Comparison of ENCODE assay signal across 26 mouse cellular contexts in the genomic region with DNA sequence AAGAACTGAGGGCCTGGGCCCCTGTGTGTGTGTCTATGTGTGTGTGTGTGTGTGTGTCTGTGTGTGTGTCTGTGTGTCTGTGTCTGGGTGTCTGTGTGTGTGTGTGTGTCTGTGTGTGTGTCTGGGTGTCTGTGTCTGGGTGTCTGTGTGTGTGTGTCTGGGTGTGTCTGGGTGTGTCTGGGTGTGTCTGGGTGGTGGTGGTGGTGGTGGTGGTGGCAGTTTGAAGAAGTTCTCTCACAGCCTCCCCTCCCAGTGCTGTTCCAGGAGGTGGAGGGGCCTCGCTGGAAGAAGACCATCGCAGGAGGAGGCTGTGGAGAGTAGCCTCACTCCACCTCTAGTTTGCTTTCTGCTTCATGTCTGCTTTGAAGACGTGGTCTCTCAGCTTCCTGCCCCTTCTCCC. TPM values are rescaled to one million over a fixed set of nuclear protein-coding genes. Genes with fewer than 3 reads are reported as not detected.
A peak's percentile ranks its signal among the peaks of the same experiment; 100 is the strongest.
DNase-seq lines count a peak whose midpoint lies in the region; ATAC-seq and TF ChIP-seq lines count a peak whose summit lies in the region.
"Had no signal": no experiment of that assay in that cellular context is flagged by ENCODE, and none has a peak within 500 bp of the region (broad histone marks: within the 10 kb centered on the region; RNA-seq: fewer than 3 reads in every experiment).

No protein-coding gene starts in this region.

- H3K36me3 ChIP-seq in liver, embryonic 14.5 days (replicated peaks; ENCODE audit: control insufficient read depth, insufficient read depth, low read depth) = no peaks in the 10 kb centered on the region
- H3K36me3 ChIP-seq in heart, embryonic 10.5 days = no peaks in the 10 kb centered on the region
- H3K36me3 ChIP-seq: embryonic facial prominence, embryonic 10.5 days; forebrain, embryonic 12.5 days; heart, embryonic 13.5 days; hindbrain, embryonic 12.5 days had no signal

- H3K4me1 ChIP-seq in liver, embryonic 14.5 days (replicated peaks; ENCODE audit: control insufficient read depth in 2 of 2, insufficient read depth in 2 of 2, low read length in 1 of 2) = peaks cover 14 to 19% of the 10 kb centered on the region in 2 experiments
- H3K4me1 ChIP-seq in heart, embryonic 10.5 days = peaks cover 8% of the 10 kb centered on the region
- H3K4me1 ChIP-seq: forebrain, embryonic 12.5 days had no signal

- H3K27ac ChIP-seq in liver, embryonic 14.5 days = no peak overlapping the region
- no peak overlapping the region for H3K27ac ChIP-seq in heart, embryonic 10.5 days
- H3K27ac ChIP-seq: embryonic facial prominence, embryonic 10.5 days; forebrain, embryonic 12.5 days; heart, embryonic 13.5 days; hindbrain, embryonic 12.5 days had no signal

- TF ChIP-seq CTCF in liver, embryonic 14.5 days (IDR thresholded peaks at IDR 0.05; ENCODE audit: low read depth) = no peak

- H3K4me3 ChIP-seq in liver, embryonic 14.5 days (ENCODE audit: insufficient read depth in 1 of 2, low read depth in 2 of 2, low read length in 2 of 2) = peak overlapping the region in 1 of 2 experiments; percentile 31; a peak in 2 of 4 replicates
- no peak overlapping the region for H3K4me3 ChIP-seq in heart, embryonic 10.5 days
- H3K4me3 ChIP-seq: embryonic facial prominence, embryonic 10.5 days; forebrain, embryonic 12.5 days; heart, embryonic 13.5 days; hindbrain, embryonic 12.5 days had no signal

- WGBS in liver, embryonic 14.5 days (ENCODE audit: insufficient replicate concordance) = 18% methylated on average over 3 of the region's 3 CpGs
- WGBS in heart, embryonic 10.5 days = 78% methylated on average over 3 of the region's 3 CpGs

- H3K9me3 ChIP-seq in liver, embryonic 14.5 days (ENCODE audit: control insufficient read depth, low read length) = no peaks in the 10 kb centered on the region
- no peaks in the 10 kb centered on the region for H3K9me3 ChIP-seq in heart, embryonic 10.5 days
- H3K9me3 ChIP-seq: embryonic facial prominence, embryonic 10.5 days; forebrain, embryonic 12.5 days; heart, embryonic 13.5 days; hindbrain, embryonic 12.5 days had no signal

- peak overlapping the region; percentile 2; the same call in 1 of the 2 replicates for H3K9ac ChIP-seq in liver, embryonic 14.5 days (replicated peaks)
- H3K9ac ChIP-seq: forebrain, embryonic 12.5 days; heart, embryonic 13.5 days; hindbrain, embryonic 12.5 days had no signal

- peak; percentile 48 for DNase-seq in heart, adult 11 months
- no peak for DNase-seq in heart, adult 18-20 months
- DNase-seq in liver = peak; percentile 55
- DNase-seq in liver, embryonic 14.5 days (ENCODE audit: low read depth in 3 of 3, low spot score in 3 of 3) = no peak
- DNase-seq in left cerebral cortex, postnatal 10 days (ENCODE audit: extremely low spot score in 1 of 2, low spot score in 2 of 2) = no peak
- no peak for DNase-seq in retina, embryonic 14.5 days (ENCODE audit: low spot score)
- no peak for DNase-seq in heart, embryonic 10.5 days (ENCODE audit: low spot score)
- DNase-seq: adrenal gland, postnatal 14 days; B cell, adult 2 months; cerebellum, adult 18-20 months; cerebellum, postnatal 10 days; gastrocnemius, postnatal 10 days; heart, postnatal 4 days had no signal

- intact Hi-C loops in left cerebral cortex, postnatal 10 days (cut with DNase I) = no loop called here

- peak overlapping the region; percentile 62 for H3K4me2 ChIP-seq in liver, embryonic 14.5 days (ENCODE audit: low read depth)
- H3K4me2 ChIP-seq: forebrain, embryonic 12.5 days; heart, embryonic 13.5 days; hindbrain, embryonic 12.5 days had no signal

- H3K27me3 ChIP-seq in liver, embryonic 14.5 days (ENCODE audit: control insufficient read depth, insufficient read depth, low read length) = no peaks in the 10 kb centered on the region
- no peaks in the 10 kb centered on the region for H3K27me3 ChIP-seq in heart, embryonic 10.5 days (ENCODE audit: insufficient read depth, poor library complexity, severe bottlenecking)
- H3K27me3 ChIP-seq: forebrain, embryonic 12.5 days; hindbrain, embryonic 12.5 days had no signal

- no peak for TF ChIP-seq EP300 in liver, embryonic 14.5 days (IDR thresholded peaks at IDR 0.05; ENCODE audit: low read depth)

- peak; percentile 86 for ATAC-seq in liver, embryonic 14.5 days (ENCODE audit: insufficient read depth)
- 0 out of 2 replicates have a peak, but pooled peaks have one; percentile 23 for ATAC-seq in megakaryocyte progenitor cell, adult 5-6 weeks (replicated peaks; ENCODE audit: poor library complexity)
- ATAC-seq: activated CD4-positive, CD25-positive, alpha-beta regulatory T cell, adult 4 months; CD4-positive, CD25-positive, alpha-beta regulatory T cell, adult 4 months; forebrain, embryonic 16.5 days; hindbrain, embryonic 16.5 days; Patski had no signal

RNA-seq across cellular contexts. Expression of a gene that starts 10.4 kb away (rescaled TPM):
- total RNA-seq in heart, adult 18-20 months (2021) = 10 to 100 TPM; 65.5 to 68.2 TPM
- polyA plus RNA-seq in liver, embryonic 14.5 days (2012; rRNA removed) = 20.8 and 30.6 TPM in 2 replicates
- 70.0 and 71.4 TPM in 2 replicates for polyA plus RNA-seq in liver, embryonic 14.5 days (2014; fragmentation: Nextera tagmentation; extraction: Ambion mirVana)
- total RNA-seq in megakaryocyte progenitor cell, adult 5-6 weeks (2015) = 61.7 and 79.5 TPM in 2 replicates
- total RNA-seq in megakaryocyte progenitor cell, adult 5-6 weeks (2017) = 93.5 and 120 TPM in 2 replicates
- total RNA-seq in left cerebral cortex, postnatal 10 days (2021) = 100 to 1,000 TPM; 167 to 177 TPM
- polyA plus RNA-seq in heart, embryonic 10.5 days (2016; fragmentation: Nextera tagmentation; extraction: Ambion mirVana) = 136 and 146 TPM in 2 replicates

RNA-seq across cellular contexts. Expression of a gene that starts 58.0 kb away (rescaled TPM):
- not detected for total RNA-seq in heart, adult 18-20 months (2021)
- polyA plus RNA-seq in liver, embryonic 14.5 days (2012; rRNA removed) = 0.01 and 0.02 TPM in 2 replicates
- not detected in 2 replicates for polyA plus RNA-seq in liver, embryonic 14.5 days (2014; fragmentation: Nextera tagmentation; extraction: Ambion mirVana)
- not detected in 2 replicates for total RNA-seq in megakaryocyte progenitor cell, adult 5-6 weeks (2015)
- total RNA-seq in megakaryocyte progenitor cell, adult 5-6 weeks (2017) = not detected in 2 replicates
- total RNA-seq in left cerebral cortex, postnatal 10 days (2021) = 1 to 10 TPM; 4.0 to 5.6 TPM
- 0.14 and 0.15 TPM in 2 replicates for polyA plus RNA-seq in heart, embryonic 10.5 days (2016; fragmentation: Nextera tagmentation; extraction: Ambion mirVana)
- total RNA-seq: gastrocnemius, postnatal 4 days; heart, adult 8-10 months had no signal
- polyA plus RNA-seq: CD4-positive, CD25-positive, alpha-beta regulatory T cell, adult 4 months; heart, postnatal 0 days; Patski had no signal

Comparison
In these comparisons a context has a peak if more than half of its experiments do, and no peak if none do; other contexts are left out.
1. DNase-seq: peak in heart, adult 11 months (single experiment) and liver (single experiment); none in heart, adult 18-20 months (0 of 2), liver, embryonic 14.5 days (0 of 3), left cerebral cortex, postnatal 10 days (0 of 2), retina, embryonic 14.5 days (single experiment) and heart, embryonic 10.5 days (single experiment).
2. RNA of a gene that starts 58.0 kb away (total RNA-seq): 4.0 to 5.6 TPM in left cerebral cortex, postnatal 10 days; not detected in heart, adult 18-20 months and not detected in megakaryocyte progenitor cell, adult 5-6 weeks; every median in the first group is over 4 times any median in the second.